Mouse (Mus musculus) megakaryocyte, adult 5-6 weeks (primary cell): ENCODE results near the gene Prr22. TPM values are rescaled to one million over a fixed set of nuclear protein-coding genes. Genes with fewer than 3 reads are reported as not detected.
A peak's percentile ranks its signal among the peaks of the same experiment; 100 is the strongest.

Source experiments
- ATAC-seq: 2 replicates; pipeline ENCODE4 v1.8.0; 2016; ENCODE audit warnings: mild to moderate bottlenecking, inconsistent platforms; ENCODE audit not compliant: poor library complexity, severe bottlenecking
- total RNA-seq, 2 experiments: library from RNA; stranded (forward) in 1 of 2; stranded (reverse) in 1 of 2; fragments of 153-499, 151-499 nt in 1 of 2; fragments of 221-1000, 200-1000 nt in 1 of 2; gene quantifications; 2 replicates each; pipeline versions ENCODE4 v1.2.3 to v1.2.4; 2015 to 2017

Prr22 gene
- total RNA-seq, 2 experiments from 2014 or later: 0.85 TPM; not detected in 1

GRCm38 (mm10) chr17:56802065-56802464 is 32.0 kb downstream of the Prr22 start:
- no peak for ATAC-seq

GRCm38 (mm10) chr17:56804952-56805351 is 34.9 kb downstream of the Prr22 start:
- ATAC-seq: no peak

GRCm38 (mm10) chr17:56805784-56806183 is 35.7 kb downstream of the Prr22 start:
- ATAC-seq: no peak

- peak; percentile 84 for ATAC-seq
Observed at GRCm38 (mm10) chr17:56808518-56808917, 38.5 kb downstream of the Prr22 start.

GRCm38 (mm10) chr17:56810245-56810644 is 40.2 kb downstream of the Prr22 start:
- ATAC-seq: 0 out of 2 replicates have a peak, but pooled peaks have one; percentile 13

- peak; percentile 82 for ATAC-seq
Observed at GRCm38 (mm10) chr17:56814316-56815056, 44.4 kb downstream of the Prr22 start.

GRCm38 (mm10) chr17:56815057-56815345 is 45.0 kb downstream of the Prr22 start:
- no peak for ATAC-seq

- ATAC-seq: no peak
Observed at GRCm38 (mm10) chr17:56818067-56818636, 48.1 kb downstream of the Prr22 start.

- ATAC-seq: peak; percentile 41
Observed at GRCm38 (mm10) chr17:56819032-56819545, 49.0 kb downstream of the Prr22 start.

GRCm38 (mm10) chr17:56819694-56820111 is 49.7 kb downstream of the Prr22 start:
- ATAC-seq: peak; percentile 75

Other genes with a start within 250 kb of the Prr22 start
- 0.71 and 1.2 TPM in 2 replicates for gene Gm20219, start 215.9 kb upstream of the Prr22 start, total RNA-seq (2015)
- gene Gm20219, start 215.9 kb upstream of the Prr22 start, total RNA-seq (2017): 0.44 and 0.49 TPM in 2 replicates
- 54.5 and 68.8 TPM in 2 replicates for gene Safb2, start 185.7 kb upstream of the Prr22 start, total RNA-seq (2015)
- 78.1 and 92.6 TPM in 2 replicates for gene Safb2, start 185.7 kb upstream of the Prr22 start, total RNA-seq (2017)
- 53.5 and 59.6 TPM in 2 replicates for gene Safb, start 185.4 kb upstream of the Prr22 start, total RNA-seq (2015)
- gene Safb, start 185.4 kb upstream of the Prr22 start, total RNA-seq (2017): 65.8 and 76.1 TPM in 2 replicates
- 43.6 and 52.6 TPM in 2 replicates for gene 2410015M20Rik, start 160.5 kb upstream of the Prr22 start, total RNA-seq (2015)
- gene 2410015M20Rik, start 160.5 kb upstream of the Prr22 start, total RNA-seq (2017): 48.3 and 64.2 TPM in 2 replicates
- 757 and 782 TPM in 2 replicates for gene Rpl36, start 156.8 kb upstream of the Prr22 start, total RNA-seq (2015)
- 1,133 and 1,354 TPM in 2 replicates for gene Rpl36, start 156.8 kb upstream of the Prr22 start, total RNA-seq (2017)
- gene Lonp1, start 143.4 kb upstream of the Prr22 start, total RNA-seq (2015): 9.1 TPM in 2 replicates
- 19.5 and 23.4 TPM in 2 replicates for gene Lonp1, start 143.4 kb upstream of the Prr22 start, total RNA-seq (2017)
- 0.18 TPM in 1 of 2 replicates, not detected in the other for gene Catsperd, start 142.1 kb upstream of the Prr22 start, total RNA-seq (2015)
- gene Catsperd, start 142.1 kb upstream of the Prr22 start, total RNA-seq (2017): not detected in 2 replicates
- 20.2 and 25.0 TPM in 2 replicates for gene Ranbp3, start 97.0 kb upstream of the Prr22 start, total RNA-seq (2015)
- 52.9 and 60.9 TPM in 2 replicates for gene Ranbp3, start 97.0 kb upstream of the Prr22 start, total RNA-seq (2017)
- 108 and 113 TPM in 2 replicates for gene Ndufa11, start 52.5 kb upstream of the Prr22 start, total RNA-seq (2015)
- gene Ndufa11, start 52.5 kb upstream of the Prr22 start, total RNA-seq (2017): 77.8 and 92.8 TPM in 2 replicates
- 3.6 and 4.1 TPM in 2 replicates for gene Vmac, start 52.2 kb upstream of the Prr22 start, total RNA-seq (2015)
- 2.7 and 2.8 TPM in 2 replicates for gene Vmac, start 52.2 kb upstream of the Prr22 start, total RNA-seq (2017)
- not detected in 2 replicates for gene Nrtn, start 12.7 kb upstream of the Prr22 start, total RNA-seq (2015)
- gene Nrtn, start 12.7 kb upstream of the Prr22 start, total RNA-seq (2017): not detected in 2 replicates
- gene Dus3l, start 5.5 kb upstream of the Prr22 start, total RNA-seq (2015): 8.4 and 8.7 TPM in 2 replicates
- gene Dus3l, start 5.5 kb upstream of the Prr22 start, total RNA-seq (2017): 10.5 and 14.6 TPM in 2 replicates
- gene Rfx2, start 60.8 kb downstream of the Prr22 start, total RNA-seq (2015): 5.0 and 5.2 TPM in 2 replicates
- 1.7 and 2.8 TPM in 2 replicates for gene Rfx2, start 60.8 kb downstream of the Prr22 start, total RNA-seq (2017)
- gene Acsbg2, start 104.2 kb downstream of the Prr22 start, total RNA-seq (2015): not detected in 2 replicates
- not detected in 2 replicates for gene Acsbg2, start 104.2 kb downstream of the Prr22 start, total RNA-seq (2017)
- 0.32 and 0.40 TPM in 2 replicates for gene 1700061G19Rik, start 105.2 kb downstream of the Prr22 start, total RNA-seq (2015)
- gene 1700061G19Rik, start 105.2 kb downstream of the Prr22 start, total RNA-seq (2017): 0.07 and 0.53 TPM in 2 replicates
- 10.6 and 11.0 TPM in 2 replicates for gene Mllt1, start 165.2 kb downstream of the Prr22 start, total RNA-seq (2015)
- 11.2 and 15.1 TPM in 2 replicates for gene Mllt1, start 165.2 kb downstream of the Prr22 start, total RNA-seq (2017)
- gene Acer1, start 211.9 kb downstream of the Prr22 start, total RNA-seq (2015): not detected in 2 replicates
- 0.04 TPM in 1 of 2 replicates, not detected in the other for gene Acer1, start 211.9 kb downstream of the Prr22 start, total RNA-seq (2017)
- 19.1 and 20.0 TPM in 2 replicates for gene Clpp, start 220.1 kb downstream of the Prr22 start, total RNA-seq (2015)
- 25.1 and 27.3 TPM in 2 replicates for gene Clpp, start 220.1 kb downstream of the Prr22 start, total RNA-seq (2017)
- 13.0 and 14.0 TPM in 2 replicates for gene Alkbh7, start 227.1 kb downstream of the Prr22 start, total RNA-seq (2015)
- 7.6 and 12.8 TPM in 2 replicates for gene Alkbh7, start 227.1 kb downstream of the Prr22 start, total RNA-seq (2017)
- not detected in 2 replicates for gene Pspn, start 229.8 kb downstream of the Prr22 start, total RNA-seq (2015)
- gene Pspn, start 229.8 kb downstream of the Prr22 start, total RNA-seq (2017): not detected in 2 replicates
- 41.1 and 45.2 TPM in 2 replicates for gene Gtf2f1, start 241.0 kb downstream of the Prr22 start, total RNA-seq (2015)
- gene Gtf2f1, start 241.0 kb downstream of the Prr22 start, total RNA-seq (2017): 88.0 and 95.6 TPM in 2 replicates
- not detected in 2 replicates for gene Gm17949, start 241.2 kb downstream of the Prr22 start, total RNA-seq (2015)
- gene Gm17949, start 241.2 kb downstream of the Prr22 start, total RNA-seq (2017): not detected in 2 replicates